Mouse (Mus musculus): ENCODE results near the gene Ank3.

The Ank3 gene

DNA sequence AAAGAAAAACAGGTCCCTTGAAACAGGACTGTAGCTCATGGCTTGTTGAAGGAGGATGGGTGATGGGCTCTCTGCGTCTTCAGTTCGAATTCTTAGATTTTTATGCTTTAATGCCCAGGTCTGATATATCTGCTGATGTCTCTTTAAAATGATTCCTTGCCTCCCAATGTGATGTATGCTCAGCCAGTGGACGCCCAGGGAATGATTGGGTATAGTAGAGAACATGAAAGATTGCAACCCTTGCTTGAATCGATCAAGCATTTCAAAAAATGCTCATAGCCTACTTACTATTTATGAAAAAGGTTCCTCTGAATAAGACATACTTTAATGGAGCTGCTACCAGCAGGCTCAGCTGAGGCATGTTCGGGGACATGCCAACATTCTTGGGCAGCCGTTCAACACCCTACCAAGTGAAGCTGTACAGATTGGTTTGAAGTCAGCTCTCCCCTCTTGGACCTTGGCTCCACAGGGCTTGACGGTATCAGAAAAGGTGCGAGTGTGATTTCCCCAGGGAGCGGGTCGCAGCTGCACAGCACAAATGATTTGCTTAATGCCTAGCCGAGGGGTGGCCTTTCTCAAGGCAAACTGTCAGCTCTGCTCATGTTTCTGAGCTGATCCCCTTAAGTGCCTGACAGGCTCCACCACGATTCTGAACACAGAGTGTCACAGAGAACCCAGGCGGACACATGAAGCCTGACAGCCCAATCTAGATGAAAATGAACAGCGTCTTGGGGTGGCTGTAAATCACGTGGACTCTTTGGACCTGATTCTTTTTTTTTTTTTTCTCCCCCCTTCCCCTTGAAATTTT is 136.8 kb downstream of the Ank3 start:
- WGBS: 27% methylated on average over 15 of the region's 15 CpGs

- 44% methylated on average over 4 of the region's 4 CpGs for WGBS
Observed at GRCm38 (mm10) chr10:69535931-69536200, 137.3 kb downstream of the Ank3 start.

DNA sequence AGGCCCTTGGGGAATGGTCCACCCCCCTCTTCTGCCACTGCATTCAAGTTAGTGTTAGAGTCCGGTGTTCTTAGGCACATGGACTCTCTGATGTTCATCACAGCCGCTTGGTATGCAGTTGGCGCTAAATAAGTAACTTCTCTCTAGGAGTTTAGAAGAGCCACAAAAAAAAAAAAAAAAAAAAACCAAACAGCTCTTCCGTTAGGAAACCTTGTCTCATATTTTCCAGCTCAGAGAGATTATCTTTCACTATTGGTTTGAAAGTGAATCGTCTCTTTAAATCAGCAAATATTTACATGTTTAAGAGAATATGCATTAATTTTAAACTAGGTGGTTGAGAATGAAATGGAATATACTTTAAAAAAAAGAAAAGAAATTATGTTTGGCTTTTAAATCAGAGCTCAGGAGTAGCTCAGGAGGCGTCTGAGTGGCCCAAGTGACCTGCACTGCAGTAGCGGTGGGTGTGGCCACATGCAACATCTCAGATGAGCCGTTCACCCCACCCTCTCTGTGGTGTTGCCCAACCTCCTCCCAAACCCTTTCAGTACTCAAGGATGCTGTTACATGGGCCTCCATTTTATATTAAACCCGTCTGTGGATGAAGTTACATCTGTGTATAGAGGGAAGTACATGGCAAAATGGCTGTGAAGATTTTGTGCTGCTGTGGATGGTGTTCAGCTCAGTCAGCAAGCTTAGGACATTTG is 138.0 kb downstream of the Ank3 start:
- 44% methylated on average over 9 of the region's 9 CpGs for WGBS

DNA sequence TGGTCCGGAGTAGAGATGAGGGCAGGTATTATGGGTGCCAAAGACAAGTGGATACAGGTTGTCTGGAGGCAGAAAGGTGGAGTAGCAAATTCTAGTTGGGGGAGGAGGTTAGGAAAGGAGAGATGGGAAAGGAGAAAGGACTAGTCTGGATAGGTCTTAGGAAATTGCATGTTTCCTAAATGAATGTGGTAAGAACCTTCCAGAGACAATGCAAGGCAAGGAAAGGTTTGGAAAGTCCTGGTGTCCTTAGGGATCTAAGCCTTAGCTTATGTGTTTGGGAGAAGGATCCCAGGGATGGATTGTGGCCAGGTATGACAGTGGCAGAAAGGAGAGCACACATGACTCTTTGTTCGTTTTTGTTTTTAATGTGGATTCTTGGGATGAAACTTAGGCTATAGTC is 139.7 kb downstream of the Ank3 start:
- 75% methylated on average over 2 of the region's 2 CpGs for WGBS

DNA sequence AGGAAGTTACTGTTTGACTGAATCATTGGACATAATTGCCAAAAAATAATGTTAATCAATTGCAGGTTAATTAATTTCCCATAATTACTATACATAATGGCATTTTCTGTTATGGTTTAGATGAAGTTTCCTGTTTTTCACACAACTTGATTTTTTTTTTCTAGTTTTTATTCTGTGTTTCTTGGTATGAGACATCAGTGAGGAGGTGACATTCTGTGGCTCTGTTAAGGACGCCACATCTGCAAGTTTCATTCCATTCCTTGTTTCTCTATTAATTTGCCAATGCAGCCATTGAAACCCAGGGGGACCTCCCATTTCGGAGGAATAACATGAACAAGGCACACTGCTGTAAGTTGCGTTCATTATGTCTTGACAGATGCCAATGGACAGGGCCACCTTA is 143.9 kb downstream of the Ank3 start:
- WGBS: 93% methylated on average over 3 of the region's 3 CpGs

GRCm38 (mm10) chr10:69543876-69544620 is 145.5 kb downstream of the Ank3 start:
- WGBS: 76% methylated on average over 10 of the region's 10 CpGs

- 47% methylated on average over 7 of the region's 7 CpGs for WGBS
Observed at GRCm38 (mm10) chr10:69544653-69545052, 146.1 kb downstream of the Ank3 start.

DNA sequence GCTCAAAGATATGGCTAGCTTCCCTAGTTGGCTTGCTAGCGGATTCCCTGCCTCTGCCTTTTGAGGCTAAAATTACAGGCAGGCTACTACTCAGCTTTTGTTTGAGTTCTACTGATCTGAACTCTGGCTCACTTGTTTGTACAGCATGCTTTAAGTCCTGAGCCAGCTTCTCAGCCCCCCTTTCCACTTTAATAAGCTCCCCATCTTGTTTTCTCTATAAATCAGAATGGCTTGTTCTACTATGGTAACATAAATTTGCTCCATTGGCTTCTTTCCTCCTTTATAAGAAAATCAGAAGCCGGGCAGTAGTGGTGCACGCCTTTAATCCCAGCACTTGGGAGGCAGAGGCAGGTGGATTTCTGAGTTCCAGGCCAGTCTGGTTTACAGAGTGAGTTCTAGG is 147.4 kb downstream of the Ank3 start:
- 66% methylated on average over 3 of the region's 3 CpGs for WGBS

GRCm38 (mm10) chr10:69546643-69547042 is 148.1 kb downstream of the Ank3 start:
- 67% methylated on average over 6 of the region's 6 CpGs for WGBS

GRCm38 (mm10) chr10:69548771-69549170 is 150.2 kb downstream of the Ank3 start:
- 94% methylated on average over 3 of the region's 3 CpGs for WGBS

DNA sequence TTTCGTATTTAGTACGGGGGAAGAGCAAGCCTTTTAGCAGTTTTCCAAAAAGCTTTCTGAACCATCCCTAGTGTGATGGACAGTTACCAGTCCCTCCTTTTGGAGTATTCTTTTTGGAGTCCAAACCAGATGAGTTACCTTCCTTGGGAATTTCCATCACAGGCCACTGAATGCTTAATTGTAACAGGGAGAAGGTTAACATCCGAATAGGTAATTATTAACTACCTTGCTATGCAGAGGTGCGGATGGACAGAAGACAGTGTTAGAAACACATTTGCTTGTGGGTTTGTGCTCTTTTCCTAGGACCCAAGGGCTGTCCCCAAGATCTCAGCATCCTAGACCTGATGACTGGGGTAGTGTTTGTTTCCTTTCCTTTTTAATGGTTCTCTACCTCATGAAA is 150.6 kb downstream of the Ank3 start:
- 92% methylated on average over 4 of the region's 4 CpGs for WGBS

DNA sequence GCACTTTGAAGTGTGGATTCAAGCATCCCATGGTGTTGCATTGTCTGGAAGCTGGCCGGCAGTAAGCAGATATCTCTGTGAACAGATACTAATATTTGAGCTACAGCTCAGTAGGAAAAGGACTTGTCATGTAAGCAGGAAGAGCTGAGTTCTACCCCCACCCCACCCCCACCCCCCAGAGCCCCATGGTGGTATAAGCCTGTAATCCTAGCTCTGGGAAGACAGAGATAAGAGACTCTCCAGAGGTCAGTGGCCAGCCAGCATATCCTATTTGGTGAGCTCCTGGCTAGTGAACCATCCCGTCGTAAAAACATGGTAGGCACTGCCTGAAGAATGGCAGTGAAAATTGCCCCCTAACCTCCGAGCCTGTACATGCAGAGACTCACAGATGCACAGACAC is 152.3 kb downstream of the Ank3 start:
- WGBS: 72% methylated on average over 4 of the region's 4 CpGs

GRCm38 (mm10) chr10:69553091-69553490 is 154.5 kb downstream of the Ank3 start:
- WGBS: 53% methylated on average over 1 of the region's 1 CpGs

DNA sequence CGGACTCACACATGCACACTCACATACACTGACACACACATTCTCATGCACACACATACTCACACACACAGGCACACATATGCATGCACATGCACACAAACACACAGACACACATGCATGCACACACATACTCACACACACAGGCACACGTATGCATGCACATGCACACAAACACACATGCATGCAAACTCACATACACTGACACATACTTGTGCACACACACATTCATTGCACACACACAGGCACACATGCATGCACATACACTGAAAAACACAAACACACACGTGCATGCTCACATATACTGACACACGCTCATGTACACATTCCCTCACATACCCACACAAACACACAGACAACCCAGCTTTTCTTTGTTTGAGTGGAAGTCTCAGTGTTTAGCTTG is 157.0 kb downstream of the Ank3 start:
- WGBS: 86% methylated on average over 4 of the region's 4 CpGs

- 18% methylated on average over 13 of the region's 13 CpGs for WGBS
Observed at GRCm38 (mm10) chr10:69556278-69556677, 157.7 kb downstream of the Ank3 start.

DNA sequence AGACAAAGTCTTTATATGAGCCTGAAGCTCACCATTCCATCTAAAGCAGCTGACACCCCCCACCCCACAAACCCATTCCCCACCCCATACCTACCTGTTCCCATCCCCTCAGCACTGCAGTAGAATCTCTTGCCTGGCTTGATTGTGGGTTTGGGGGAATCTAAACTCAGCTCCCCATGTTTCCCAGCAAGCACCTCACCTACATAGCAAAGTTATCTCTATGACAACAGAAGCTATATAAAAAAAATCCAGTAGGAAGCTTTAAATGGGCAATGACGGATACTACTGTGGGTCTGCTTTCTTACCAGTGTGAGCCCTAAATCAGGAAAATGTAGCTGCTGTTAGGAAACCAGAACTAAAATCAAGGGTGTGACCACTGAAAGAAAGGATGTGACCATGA is 161.7 kb downstream of the Ank3 start:
- 51% methylated on average over 1 of the region's 1 CpGs for WGBS

DNA sequence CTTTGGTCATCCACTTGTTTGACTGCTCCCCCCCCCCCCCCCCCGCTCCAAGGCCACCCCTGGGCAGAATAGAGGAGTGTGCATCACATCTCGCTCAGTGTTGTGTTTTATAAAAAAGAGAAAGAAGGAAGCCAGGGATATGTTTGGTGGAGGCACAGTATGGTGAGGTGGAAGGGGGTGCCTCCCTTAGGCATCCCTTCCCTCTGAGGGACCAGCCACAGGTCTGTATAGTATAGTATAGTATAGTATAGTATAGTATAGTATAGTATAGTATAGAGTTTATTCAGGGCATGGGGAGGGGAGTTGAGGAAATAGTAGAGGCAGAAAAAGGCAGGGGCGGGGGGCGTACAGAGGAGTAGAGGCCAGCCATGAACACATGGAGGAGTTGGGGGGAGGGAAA is 164.4 kb downstream of the Ank3 start:
- WGBS: 87% methylated on average over 4 of the region's 4 CpGs

DNA sequence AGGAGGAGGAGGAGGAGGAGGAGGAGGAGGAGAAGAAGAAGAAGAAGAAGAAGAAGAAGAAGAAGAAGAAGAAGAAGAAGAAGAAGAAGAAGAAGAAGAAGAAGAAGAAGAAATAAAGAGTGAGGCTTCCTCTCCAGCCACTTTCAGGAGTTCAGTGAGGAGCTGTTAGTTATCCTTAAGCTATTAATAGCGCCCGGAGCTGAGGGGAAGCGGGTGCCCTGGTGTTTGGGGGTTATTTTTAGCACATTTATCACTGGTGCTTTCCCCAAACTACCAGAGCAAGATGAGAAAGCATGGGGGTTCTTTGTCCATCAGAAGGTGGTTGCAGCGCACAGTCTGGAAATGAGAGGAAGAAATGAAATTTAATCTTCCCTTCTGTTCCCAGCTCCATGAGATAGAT is 166.5 kb downstream of the Ank3 start:
- 64% methylated on average over 4 of the region's 4 CpGs for WGBS

DNA sequence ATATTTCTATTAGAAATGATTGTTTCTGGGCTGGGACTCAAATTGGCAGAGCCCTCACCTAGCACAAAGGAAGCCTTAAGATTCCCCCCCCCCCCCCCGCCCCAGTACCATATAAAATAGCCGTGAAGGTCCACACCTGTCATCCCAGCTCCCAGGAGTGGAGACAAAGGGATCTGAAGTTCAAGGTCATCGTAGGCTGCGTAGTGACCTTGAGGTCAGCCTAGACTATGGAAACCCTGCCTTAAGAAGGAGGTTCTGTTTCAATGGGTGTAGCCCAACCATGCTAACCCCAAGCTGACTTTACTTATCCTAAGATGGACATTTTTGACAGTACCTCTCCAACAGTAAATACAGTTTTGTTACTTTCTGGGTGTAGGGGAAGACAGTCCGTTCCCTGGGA is 170.4 kb downstream of the Ank3 start:
- 87% methylated on average over 5 of the region's 5 CpGs for WGBS

GRCm38 (mm10) chr10:69569740-69570139 is 171.2 kb downstream of the Ank3 start:
- 44% methylated on average over 8 of the region's 8 CpGs for WGBS

DNA sequence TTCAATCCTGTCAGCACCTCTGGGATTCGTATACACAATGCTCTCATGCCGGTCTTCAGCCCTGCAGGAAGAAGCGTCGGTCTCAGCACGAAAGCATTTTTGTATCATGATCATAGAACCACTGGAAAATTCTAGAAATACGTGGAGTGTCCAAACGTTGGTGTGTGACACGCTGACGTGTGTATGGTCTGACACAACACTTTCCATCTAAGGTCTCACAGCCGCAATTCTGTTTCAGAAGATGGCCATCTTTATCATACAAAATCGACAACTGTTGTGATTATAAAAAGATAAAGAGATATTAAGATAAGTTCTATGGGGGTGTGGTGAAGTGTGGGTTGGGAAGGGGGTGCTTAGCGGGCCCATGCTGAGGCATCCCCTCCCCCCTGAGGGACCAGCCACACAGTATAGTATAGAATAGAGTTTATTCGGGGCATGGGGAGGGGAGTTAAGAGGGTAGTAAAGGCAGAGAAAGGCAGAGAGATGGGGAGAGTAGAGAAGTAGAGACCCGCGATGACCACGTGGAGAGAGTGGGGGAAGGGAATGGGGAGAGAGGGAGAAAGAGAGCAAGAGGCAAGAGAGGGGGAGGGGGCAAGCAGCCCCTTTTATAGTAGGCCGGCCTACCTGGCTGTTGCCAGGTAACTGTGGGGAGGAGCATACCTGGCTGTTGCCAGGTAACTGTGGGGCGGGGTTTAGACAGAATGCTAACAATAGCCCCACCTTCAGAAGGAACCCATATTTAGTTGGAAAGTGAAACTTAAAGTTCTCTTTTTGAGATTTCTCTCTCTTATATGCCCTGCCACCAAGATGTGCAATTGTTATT is 172.1 kb downstream of the Ank3 start:
- WGBS: 37% methylated on average over 18 of the region's 18 CpGs

DNA sequence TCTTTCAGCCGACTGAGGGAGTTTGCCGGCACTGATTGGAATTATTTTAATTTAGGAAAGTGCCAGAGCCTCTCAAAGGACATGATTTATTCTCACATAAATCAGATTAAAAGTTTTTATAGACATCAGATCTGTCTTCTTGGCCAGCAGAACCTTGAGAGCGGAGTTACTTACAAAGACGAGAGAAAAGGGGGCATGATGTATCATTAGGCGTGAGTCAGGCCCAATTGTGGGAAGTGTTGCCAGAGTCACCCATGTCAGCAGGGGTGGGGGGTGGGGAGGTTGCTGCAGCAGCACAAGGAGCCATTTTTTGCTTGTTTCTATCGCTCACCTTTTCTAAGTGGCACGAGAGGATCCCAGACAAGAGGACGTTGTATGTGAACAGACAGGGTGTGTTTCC is 172.8 kb downstream of the Ank3 start:
- 3% methylated on average over 8 of the region's 8 CpGs for WGBS

Data from cerebral cortex, adult 2 months (tissue).